Mouse (Mus musculus) hindbrain, embryonic 14.5 days (tissue): ENCODE measurements at regions not wholly inside any gene's neighbourhood (a gene's known extent, or its start where the extent isn't known, plus 50 kb on each side); places are given as distances from the start of the nearest gene placed in this dataset.

Experiments used
- ATAC-seq: fragments of 200-750 bp; cut with Nextera tagmentation; 2 replicates; pipeline ENCODE4 v1.8.0; 2017; ENCODE audit warnings: moderate number of reproducible peaks, mild to moderate bottlenecking, moderate TSS enrichment, moderate library complexity; ENCODE audit not compliant: low FRiP score
- DNase-seq: peaks from one replicate; pipeline ENCODE4 v3.0.0-alpha.2; 2015; ENCODE audit warnings: low spot score
- H3K27ac ChIP-seq: fragments of 300-500 bp; sonication (generic); 2 replicates; pipeline ENCODE4 v1.5.1; 2014; ENCODE audit warnings: mild to moderate bottlenecking, moderate library complexity
- H3K27me3 ChIP-seq: fragments of 300-500 bp; sonication (generic); 2 replicates; pipeline ENCODE4 v1.6.1; 2014; ENCODE audit warnings: mild to moderate bottlenecking, low read length, mixed read lengths; ENCODE audit not compliant: control insufficient read depth, insufficient read depth
- H3K36me3 ChIP-seq: fragments of 300-500 bp; sonication (generic); replicated peaks from 2 replicates; pipeline ENCODE4 v1.6.1; 2014; ENCODE audit not compliant: control insufficient read depth, insufficient read depth
- H3K4me1 ChIP-seq: fragments of 300-500 bp; sonication (generic); replicated peaks from 2 replicates; pipeline ENCODE4 v1.6.1; 2014; ENCODE audit warnings: antibody characterized with exemption, low read length, mixed read lengths; ENCODE audit not compliant: control insufficient read depth, insufficient read depth
- H3K4me2 ChIP-seq: fragments of 300-500 bp; sonication (generic); replicated peaks from 2 replicates; pipeline ENCODE4 v1.6.1; 2014; ENCODE audit warnings: mild to moderate bottlenecking, moderate library complexity
- H3K4me3 ChIP-seq: fragments of 300-500 bp; sonication (generic); replicated peaks from 2 replicates; pipeline ENCODE4 v1.5.1; 2014; ENCODE audit warnings: mild to moderate bottlenecking, low read length
- H3K9ac ChIP-seq: fragments of 300-500 bp; sonication (generic); 2 replicates; pipeline ENCODE4 v1.6.1; 2014
- H3K9me3 ChIP-seq: fragments of 300-500 bp; sonication (generic); 2 replicates; pipeline ENCODE4 v1.6.1; 2016; ENCODE audit warnings: low read length; ENCODE audit not compliant: control insufficient read depth
- WGBS: fragments of 180-500 bp; shearing (Covaris S2); extraction: QIAGEN DNeasy Blood & Tissue Kit; methylation state at CpG from one replicate; pipeline ENCODE4 v1.1.7; 2014; 5-methylcytosine and 5-hydroxymethylcytosine counted together

DNA sequence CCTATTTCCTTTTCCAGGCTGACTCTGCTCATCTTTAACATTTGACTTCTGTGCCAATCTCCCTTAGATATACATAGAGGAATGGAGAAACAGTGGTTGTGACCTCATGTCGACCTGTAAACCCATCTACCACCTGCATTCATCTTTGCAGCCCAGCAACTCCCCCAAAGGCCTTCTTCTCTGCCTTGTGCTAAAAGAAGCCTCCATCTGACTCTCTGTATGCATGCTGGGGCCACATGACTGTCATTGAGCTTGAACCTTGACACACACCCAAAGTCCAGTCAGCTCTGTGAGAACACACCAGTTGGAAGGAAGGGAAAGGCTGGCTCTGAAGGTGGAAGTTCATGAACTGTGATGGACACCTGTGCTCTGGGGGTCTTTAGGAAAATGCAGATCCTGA, 135.5 kb downstream of the Ppp4r2 start:
- H3K27ac ChIP-seq: no peak overlapping the region
- no peaks in the 10 kb centered on the region for H3K27me3 ChIP-seq
- no peak overlapping the region for H3K4me2 ChIP-seq
- H3K4me3 ChIP-seq: no peak overlapping the region
- H3K9ac ChIP-seq: no peak overlapping the region
- DNase-seq: no peak
- no peak for ATAC-seq
- peaks cover 15% of the 10 kb centered on the region for H3K4me1 ChIP-seq
- WGBS: 76% methylated on average over 1 of the region's 1 CpGs
- H3K36me3 ChIP-seq: no peaks in the 10 kb centered on the region
- H3K9me3 ChIP-seq: no peaks in the 10 kb centered on the region

- no peaks in the 10 kb centered on the region for H3K9me3 ChIP-seq
- H3K27me3 ChIP-seq: no peaks in the 10 kb centered on the region
- ATAC-seq: peak; percentile 70; the same call in 1 of the 2 replicates
- DNase-seq: no peak
- 35% methylated on average over 8 of the region's 8 CpGs for WGBS
- no peak overlapping the region for H3K4me3 ChIP-seq
- H3K9ac ChIP-seq: no peak overlapping the region
- peaks cover 17% of the 10 kb centered on the region for H3K4me1 ChIP-seq
- no peak overlapping the region for H3K4me2 ChIP-seq
- no peaks in the 10 kb centered on the region for H3K36me3 ChIP-seq
- H3K27ac ChIP-seq: peak overlapping the region; percentile 39
Observed at GRCm38 (mm10) chr6:100970810-100971447, 137.5 kb downstream of the Ppp4r2 start.

GRCm38 (mm10) chr6:100971462-100971955, 138.1 kb downstream of the Ppp4r2 start:
- peaks cover 22% of the 10 kb centered on the region for H3K4me1 ChIP-seq
- no peaks in the 10 kb centered on the region for H3K9me3 ChIP-seq
- H3K27ac ChIP-seq: peak overlapping the region; percentile 39
- no peak for ATAC-seq
- no peaks in the 10 kb centered on the region for H3K36me3 ChIP-seq
- DNase-seq: no peak
- H3K4me2 ChIP-seq: no peak overlapping the region
- H3K9ac ChIP-seq: no peak overlapping the region
- no peaks in the 10 kb centered on the region for H3K27me3 ChIP-seq
- H3K4me3 ChIP-seq: no peak overlapping the region
- WGBS: 43% methylated on average over 6 of the region's 6 CpGs

- Histone ChIP-seq H3K9ac (no peak overlapping the region), H3K4me3 (no peak overlapping the region), H3K27me3 (no peaks in the 10 kb centered on the region), H3K4me1 (peaks cover 40% of the 10 kb centered on the region), H3K9me3 (no peaks in the 10 kb centered on the region), H3K27ac (no peak overlapping the region), H3K36me3 (no peaks in the 10 kb centered on the region), H3K4me2 (no peak overlapping the region)
- DNase-seq (no peak), ATAC-seq (no peak)
- 68% methylated on average over 9 of the region's 9 CpGs for WGBS
Observed at GRCm38 (mm10) chr6:100973366-100974090, 140.1 kb downstream of the Ppp4r2 start.

DNA sequence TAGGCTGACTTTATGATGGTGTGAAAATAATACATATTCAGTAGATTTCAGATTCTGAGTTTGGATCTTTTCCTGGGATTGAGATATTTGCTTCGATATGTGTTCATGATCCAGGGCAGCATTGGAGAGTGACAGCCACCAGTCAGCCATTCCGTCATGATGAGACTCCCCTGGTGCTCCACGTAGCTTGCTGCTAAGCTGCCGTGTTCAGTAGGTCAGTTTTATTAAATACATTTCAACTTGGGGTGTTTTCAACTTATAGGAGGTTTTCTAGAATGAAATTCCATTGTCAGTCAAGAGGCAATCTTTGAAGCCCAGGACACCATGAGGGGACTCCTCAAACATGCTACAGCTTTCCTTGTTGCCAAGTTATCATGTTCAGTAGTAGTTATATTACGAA, 141.3 kb downstream of the Ppp4r2 start:
- Histone ChIP-seq H3K4me3 (no peak overlapping the region), H3K9me3 (no peaks in the 10 kb centered on the region), H3K9ac (no peak overlapping the region), H3K4me2 (no peak overlapping the region), H3K4me1 (peaks cover 40% of the 10 kb centered on the region), H3K36me3 (no peaks in the 10 kb centered on the region), H3K27me3 (no peaks in the 10 kb centered on the region), H3K27ac (no peak overlapping the region)
- ATAC-seq (no peak), DNase-seq (no peak)
- 96% methylated on average over 5 of the region's 5 CpGs for WGBS

DNA sequence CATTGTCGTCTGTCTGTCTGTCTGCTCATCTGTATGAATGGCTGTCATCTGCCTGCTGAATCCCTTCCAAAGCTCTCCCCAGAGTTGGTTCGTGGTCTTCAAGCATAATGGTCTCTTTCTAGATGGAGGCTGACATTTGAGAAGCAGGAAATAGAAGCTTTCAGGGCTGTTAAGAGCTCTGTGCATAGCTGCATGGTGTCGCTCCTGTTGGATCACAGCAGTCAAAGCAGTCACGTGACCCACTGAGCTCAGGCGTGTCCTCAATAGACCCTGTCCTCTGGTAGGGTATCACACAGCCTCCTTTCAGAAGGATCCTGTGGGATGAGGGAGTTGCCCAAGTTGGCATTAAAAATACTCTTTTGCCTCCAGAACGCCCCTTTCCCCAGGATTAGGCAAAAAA, 142.4 kb downstream of the Ppp4r2 start:
- no peak overlapping the region for H3K4me2 ChIP-seq
- H3K9me3 ChIP-seq: no peaks in the 10 kb centered on the region

DNA sequence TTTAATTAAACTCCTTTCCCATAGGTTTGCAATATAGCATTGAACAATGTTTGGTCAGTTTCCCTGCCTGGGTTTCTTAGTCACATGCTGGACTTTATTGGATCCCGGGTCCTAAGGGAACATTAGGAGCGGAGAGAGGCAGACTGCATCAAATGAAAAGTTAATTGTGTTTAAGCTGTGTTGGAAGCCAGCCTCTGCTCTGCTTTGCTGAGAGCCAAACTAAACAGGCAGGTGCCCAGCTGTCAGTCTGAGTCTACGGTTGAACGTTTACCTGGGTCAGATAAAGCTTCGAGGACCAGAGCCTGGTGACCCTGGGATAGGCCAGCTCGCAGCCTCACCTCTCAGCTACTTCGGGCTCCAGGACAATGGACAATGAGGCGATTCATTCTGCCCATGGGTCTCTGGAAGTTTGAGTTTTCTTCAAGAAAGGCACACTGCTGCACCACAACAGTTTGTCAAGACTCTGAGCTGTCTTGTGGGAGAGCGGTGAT, 143.8 kb downstream of the Ppp4r2 start:
- Histone ChIP-seq H3K9me3 (no peaks in the 10 kb centered on the region), H3K27ac (peak overlapping the region; percentile 67), H3K9ac (no peak overlapping the region), H3K4me1 (peaks cover 25% of the 10 kb centered on the region), H3K36me3 (no peaks in the 10 kb centered on the region), H3K4me3 (no peak overlapping the region), H3K27me3 (no peaks in the 10 kb centered on the region), H3K4me2 (no peak overlapping the region)
- DNase-seq (no peak), ATAC-seq (peak; percentile 62; the same call in 1 of the 2 replicates)
- WGBS: 44% methylated on average over 9 of the region's 9 CpGs

More for the DNA sequence above, 142.4 kb downstream of the Ppp4r2 start:
- 47% methylated on average over 6 of the region's 6 CpGs for WGBS
- ATAC-seq: no peak
- Histone ChIP-seq H3K4me1 (peaks cover 35% of the 10 kb centered on the region), H3K36me3 (no peaks in the 10 kb centered on the region), H3K9ac (no peak overlapping the region), H3K27ac (0 out of 2 replicates have a peak overlapping the region, but pooled peaks have one; percentile 14), H3K4me3 (no peak overlapping the region), H3K27me3 (no peaks in the 10 kb centered on the region)
- no peak for DNase-seq

GRCm38 (mm10) chr6:100978113-100978512, 144.7 kb downstream of the Ppp4r2 start:
- Histone ChIP-seq H3K9me3 (no peaks in the 10 kb centered on the region), H3K27me3 (no peaks in the 10 kb centered on the region), H3K36me3 (no peaks in the 10 kb centered on the region), H3K4me2 (no peak overlapping the region), H3K9ac (no peak overlapping the region), H3K27ac (no peak overlapping the region), H3K4me3 (no peak overlapping the region), H3K4me1 (peaks cover 25% of the 10 kb centered on the region)
- ATAC-seq: no peak
- 76% methylated on average over 5 of the region's 5 CpGs for WGBS
- DNase-seq: no peak

DNA sequence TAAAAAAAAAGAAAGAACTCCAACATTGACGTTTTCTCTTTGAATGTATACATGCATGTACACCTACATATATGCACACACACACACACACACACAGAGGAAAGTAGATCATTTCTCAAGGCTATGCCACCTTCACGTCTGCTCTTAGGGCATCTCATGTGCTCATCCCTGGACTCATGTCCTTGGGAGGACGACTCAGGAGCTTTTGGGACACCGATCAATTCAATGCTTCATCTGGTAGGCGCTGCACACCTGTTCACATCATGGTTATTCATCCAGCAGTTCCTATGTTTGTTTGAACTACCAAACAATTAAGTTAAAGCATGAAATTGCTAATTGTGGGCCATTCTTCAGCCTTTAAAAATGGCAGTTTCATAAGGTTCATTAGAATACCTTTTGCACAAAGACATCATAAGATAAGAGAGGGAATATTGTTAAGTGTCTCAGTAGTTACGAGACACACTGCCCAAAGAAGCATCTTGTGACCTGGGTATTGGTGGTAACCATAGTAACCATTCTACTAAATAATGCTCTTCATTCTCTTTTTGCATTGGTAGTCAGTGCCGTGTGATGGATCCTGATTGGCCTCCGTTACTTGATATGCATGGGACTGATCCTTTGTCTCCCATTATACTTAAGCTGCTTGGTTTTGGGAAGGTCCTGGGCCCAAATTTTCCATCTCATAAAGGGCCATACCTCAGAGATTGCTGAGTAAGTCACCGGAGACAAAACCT, 145.5 kb downstream of the Ppp4r2 start:
- H3K27me3 ChIP-seq: no peaks in the 10 kb centered on the region
- no peak overlapping the region for H3K4me2 ChIP-seq
- H3K27ac ChIP-seq: no peak overlapping the region
- H3K4me1 ChIP-seq: peaks cover 25% of the 10 kb centered on the region
- DNase-seq: no peak
- H3K36me3 ChIP-seq: no peaks in the 10 kb centered on the region
- 71% methylated on average over 9 of the region's 9 CpGs for WGBS
- no peak for ATAC-seq
- no peaks in the 10 kb centered on the region for H3K9me3 ChIP-seq
- no peak overlapping the region for H3K4me3 ChIP-seq
- no peak overlapping the region for H3K9ac ChIP-seq
